Mouse (Mus musculus): ENCODE data around the gene Gm17657. TPM values are rescaled to one million over a fixed set of nuclear protein-coding genes. Genes with fewer than 3 reads are reported as not detected.

The Gm17657 gene
- under 1 TPM in 2 of 3 experiments, not detected in 1; 0.23 to 0.39 TPM for polyA plus RNA-seq (2017; shearing (Covaris generic))

DNA sequence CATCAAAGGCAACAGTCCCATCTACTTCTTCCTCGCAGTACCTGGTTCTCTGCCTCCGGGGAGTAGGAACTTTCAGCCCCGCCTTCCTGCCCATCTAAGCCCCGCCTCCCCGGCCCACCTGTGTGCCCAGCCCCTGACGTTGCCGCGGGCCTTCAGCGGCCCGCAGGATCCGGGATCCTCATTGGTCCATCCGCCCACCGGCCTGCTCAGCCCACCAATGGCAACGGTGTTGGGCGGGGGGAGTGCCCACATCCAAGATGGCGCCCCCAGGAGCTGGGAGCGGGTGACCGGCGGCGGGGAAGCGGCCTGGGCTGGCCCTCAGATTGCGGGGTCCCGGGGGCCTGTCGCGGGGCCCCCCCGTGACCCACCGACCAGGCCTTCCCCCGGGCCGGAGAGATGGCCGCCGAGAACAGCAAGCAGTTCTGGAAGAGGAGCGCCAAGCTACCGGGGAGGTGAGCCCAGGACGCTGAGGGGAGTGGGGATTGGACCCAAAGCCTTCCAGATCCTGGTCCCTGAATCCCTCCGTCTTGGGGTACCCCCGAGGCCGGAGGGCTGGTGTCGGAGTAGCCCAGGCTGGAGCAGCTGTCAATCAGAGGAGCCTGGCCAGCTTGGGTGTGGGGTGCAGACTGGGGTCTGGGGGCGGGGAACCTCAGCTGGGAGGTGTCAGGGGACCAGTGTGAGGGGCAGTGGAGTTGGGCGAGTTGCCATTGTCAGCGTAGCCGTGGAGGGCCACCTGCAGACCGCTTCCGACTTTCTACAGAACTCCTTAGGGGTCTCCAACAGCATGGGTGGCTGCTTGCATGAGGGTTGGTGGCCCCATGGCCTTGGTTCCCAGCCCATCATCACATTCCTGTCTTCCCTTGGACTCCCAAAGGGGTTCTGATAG is at the start of gene Gm17657, which contains the start of gene Tbc1d22b:
Gm17657 (minus strand) TSS at position 96 of the 886 bp plus-strand sequence.
Tbc1d22b (plus strand) TSS at position 243 of the 886 bp plus-strand sequence.
- peak; percentile 90 for ATAC-seq

- ATAC-seq: no peak
Observed at GRCm38 (mm10) chr17:29599051-29599450, 49.6 kb upstream of the Gm17657 start.

GRCm38 (mm10) chr17:29596771-29597132 is 47.3 kb upstream of the Gm17657 start:
- ATAC-seq: no peak

DNA sequence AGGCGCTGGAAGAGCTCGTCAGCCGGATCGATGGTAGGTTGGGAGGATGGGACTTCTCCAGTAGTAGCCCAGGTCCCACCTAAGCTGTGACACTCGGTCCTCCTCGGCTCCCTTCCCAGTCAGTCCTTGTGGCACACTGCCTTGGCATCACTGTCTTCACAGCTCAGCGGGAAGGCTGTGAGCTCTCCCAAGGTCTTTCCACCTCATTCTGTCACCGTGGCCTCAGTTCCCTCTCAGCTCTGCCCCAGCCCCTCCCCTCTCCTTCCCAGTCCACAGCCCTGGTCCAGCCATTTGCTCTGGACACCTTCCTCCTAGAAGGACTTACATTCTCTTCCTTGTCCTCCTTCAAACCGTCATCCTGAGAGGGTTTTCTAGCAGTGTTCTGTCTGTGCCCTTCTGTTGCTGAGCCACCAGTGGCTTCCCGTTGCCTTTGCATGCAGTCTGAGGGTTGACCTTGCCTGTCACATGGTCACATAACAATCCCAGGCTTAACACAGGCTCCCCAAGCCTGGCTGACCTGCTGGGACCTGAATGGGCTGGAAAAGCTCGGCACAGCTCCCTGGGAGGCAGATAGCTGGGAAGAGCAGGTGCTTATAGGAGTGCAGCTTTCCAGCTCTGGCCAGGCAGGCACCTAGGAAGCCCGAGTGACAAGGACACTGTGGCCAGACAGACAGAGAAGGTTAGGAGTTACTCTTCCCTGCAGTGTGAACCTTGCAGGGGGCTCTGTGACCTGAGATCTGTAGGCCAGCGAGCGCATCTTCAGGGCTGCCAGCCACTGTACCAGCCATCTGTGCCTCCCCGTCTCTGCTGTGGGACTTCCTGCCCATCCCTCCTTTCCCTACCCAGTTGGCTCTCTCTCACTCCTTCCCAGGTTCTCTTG is 46.7 kb upstream of the Gm17657 start:
- ATAC-seq: no peak

GRCm38 (mm10) chr17:29589221-29589898 is 39.9 kb upstream of the Gm17657 start:
- ATAC-seq: no peak

- ATAC-seq: no peak
Observed at GRCm38 (mm10) chr17:29586921-29587320, 37.5 kb upstream of the Gm17657 start.

- ATAC-seq: peak; percentile 52
Observed at GRCm38 (mm10) chr17:29585446-29585845, 36.0 kb upstream of the Gm17657 start.

GRCm38 (mm10) chr17:29584737-29585136 is 35.3 kb upstream of the Gm17657 start:
- no peak for ATAC-seq

DNA sequence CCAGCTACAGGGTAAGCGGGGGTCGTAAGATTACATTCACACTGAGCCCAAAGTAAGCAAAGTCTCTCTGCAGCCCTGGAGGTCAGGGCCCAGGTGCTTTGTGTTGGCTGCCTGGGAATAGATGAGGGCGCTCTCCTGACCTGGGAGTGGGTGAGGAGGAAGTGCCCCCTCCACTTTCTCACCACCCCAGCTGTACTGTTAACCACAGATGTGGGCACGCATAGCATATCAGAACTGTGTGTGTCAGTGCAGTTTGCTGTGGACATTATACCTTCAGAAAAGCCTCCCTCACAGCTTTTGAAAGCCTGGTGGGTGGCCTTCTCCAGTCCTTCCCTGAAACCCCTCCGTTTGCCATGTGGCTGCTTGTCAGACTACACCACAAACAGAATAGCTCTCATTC is 34.9 kb upstream of the Gm17657 start:
- no peak for ATAC-seq

DNA sequence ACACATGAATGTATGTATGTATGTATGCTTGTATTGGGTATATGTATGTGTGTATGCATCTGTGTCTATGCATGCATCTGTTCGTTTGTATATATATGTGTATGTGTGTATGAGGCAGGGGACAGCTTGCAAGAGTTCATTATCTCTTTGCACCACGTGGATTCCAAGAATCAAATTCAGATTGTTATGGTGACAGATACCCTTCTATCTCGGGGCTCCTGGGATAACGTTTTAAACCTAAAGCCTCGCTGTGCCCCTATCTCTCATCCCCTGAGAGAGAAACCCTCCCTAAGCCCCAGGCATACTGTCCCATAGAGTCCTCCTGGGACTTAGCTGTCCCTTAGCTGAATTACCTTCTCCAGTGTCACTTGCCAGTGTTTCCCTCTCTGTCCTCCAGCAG is 34.1 kb upstream of the Gm17657 start:
- no peak for ATAC-seq

DNA sequence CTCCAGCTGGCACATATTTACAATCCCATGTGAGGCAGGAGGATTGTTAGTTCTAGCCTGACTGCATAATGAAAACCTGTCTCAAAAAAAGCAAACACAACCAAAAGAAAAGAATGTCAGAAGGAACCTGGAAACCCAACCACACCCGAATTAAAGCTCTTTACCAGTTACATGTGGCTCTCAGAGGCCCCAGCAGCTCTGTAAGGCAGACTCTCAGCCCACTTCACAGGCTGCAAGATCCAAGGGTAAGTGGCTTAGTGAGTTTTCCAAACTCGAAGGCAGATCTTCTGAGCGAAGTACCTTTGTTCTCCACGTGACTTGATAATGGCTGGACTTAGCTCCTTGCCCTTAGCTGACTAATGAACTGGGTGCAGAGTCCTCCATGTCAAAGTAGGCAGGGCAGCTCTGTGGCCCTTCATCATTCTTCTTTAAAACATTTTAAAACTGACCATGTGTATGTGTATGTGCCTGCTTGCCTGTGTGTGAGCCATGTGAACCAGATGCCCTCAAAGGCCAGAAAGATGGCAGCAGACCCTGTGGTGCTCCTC is 30.2 kb upstream of the Gm17657 start:
- no peak for ATAC-seq

GRCm38 (mm10) chr17:29569831-29570230 is 20.4 kb upstream of the Gm17657 start:
- no peak for ATAC-seq

GRCm38 (mm10) chr17:29568435-29568834 is 19.0 kb upstream of the Gm17657 start:
- no peak for ATAC-seq

- ATAC-seq: no peak
Observed at GRCm38 (mm10) chr17:29565521-29565920, 16.1 kb upstream of the Gm17657 start.

- ATAC-seq: no peak
Observed at GRCm38 (mm10) chr17:29558476-29558875, 9.0 kb upstream of the Gm17657 start.

DNA sequence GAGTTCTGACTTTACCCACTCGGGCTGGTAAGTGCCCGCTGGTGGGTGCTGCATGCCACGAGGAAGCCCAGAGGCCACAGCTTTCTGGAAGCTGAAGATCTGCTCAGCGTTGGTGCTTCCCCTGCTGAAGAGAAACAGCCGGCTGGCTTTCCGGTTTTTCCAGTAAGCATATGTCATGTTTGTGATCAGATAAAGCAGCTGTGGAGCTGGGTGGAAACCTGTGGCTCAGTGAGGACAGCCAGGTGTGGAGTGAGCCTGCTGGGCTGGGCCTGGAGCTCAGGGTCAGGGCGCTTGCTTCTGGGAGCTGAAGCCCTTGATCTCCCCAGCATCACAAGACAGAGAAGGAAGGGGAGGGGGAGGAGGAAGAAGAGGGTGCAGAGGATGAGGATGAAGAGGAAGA is 7.5 kb upstream of the Gm17657 start:
- ATAC-seq: no peak

DNA sequence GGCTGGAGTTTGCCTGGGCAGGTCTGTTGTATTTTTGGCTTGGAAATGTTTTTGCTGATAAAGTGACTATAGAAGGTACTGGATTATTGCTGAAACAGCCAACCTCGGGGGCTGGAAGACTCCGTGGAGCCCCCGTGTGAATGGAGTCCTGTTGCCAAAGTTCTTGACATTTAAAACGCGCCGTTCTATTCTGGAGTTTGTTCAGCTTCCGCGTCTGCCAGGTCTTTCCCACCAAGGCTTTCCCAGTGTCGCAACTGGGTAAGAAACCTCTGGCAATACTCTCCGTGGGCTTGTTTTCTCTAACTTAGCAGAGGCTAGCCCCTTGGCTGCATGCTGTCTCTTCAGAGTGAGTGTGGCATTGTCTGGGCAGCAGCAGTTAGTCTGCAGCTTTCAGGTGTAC is 7.0 kb upstream of the Gm17657 start:
- no peak for ATAC-seq

GRCm38 (mm10) chr17:29554176-29554575 is 4.7 kb upstream of the Gm17657 start:
- ATAC-seq: no peak

GRCm38 (mm10) chr17:29552162-29552732 is 2.8 kb upstream of the Gm17657 start, which contains the start of gene Tmem217:
Gene Tmem217 (minus strand): TSS chr17:29552385.
- peak; percentile 53 for ATAC-seq

- ATAC-seq: peak; percentile 51
Observed at GRCm38 (mm10) chr17:29551019-29551418, 1.6 kb upstream of the Gm17657 start.

DNA sequence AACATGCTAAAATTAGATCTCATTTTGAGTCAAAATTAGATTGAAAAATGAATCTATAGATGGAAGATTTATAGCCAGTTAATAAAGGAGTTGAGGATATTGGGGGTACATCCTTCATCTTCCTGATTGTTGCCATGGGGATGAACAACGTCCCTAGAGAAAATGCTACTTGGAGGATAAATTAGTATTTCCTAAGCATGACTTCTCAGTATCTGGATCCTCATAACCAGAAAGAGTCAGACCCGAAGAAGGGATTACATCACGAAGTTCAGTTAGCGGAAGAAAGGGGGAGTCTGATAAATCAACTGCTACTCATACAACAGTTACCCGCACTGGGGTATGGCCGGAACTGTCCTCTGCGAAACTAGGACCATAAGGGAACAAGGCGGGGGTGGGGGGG is 444 bp downstream of the Gm17657 start:
- ATAC-seq: no peak

DNA sequence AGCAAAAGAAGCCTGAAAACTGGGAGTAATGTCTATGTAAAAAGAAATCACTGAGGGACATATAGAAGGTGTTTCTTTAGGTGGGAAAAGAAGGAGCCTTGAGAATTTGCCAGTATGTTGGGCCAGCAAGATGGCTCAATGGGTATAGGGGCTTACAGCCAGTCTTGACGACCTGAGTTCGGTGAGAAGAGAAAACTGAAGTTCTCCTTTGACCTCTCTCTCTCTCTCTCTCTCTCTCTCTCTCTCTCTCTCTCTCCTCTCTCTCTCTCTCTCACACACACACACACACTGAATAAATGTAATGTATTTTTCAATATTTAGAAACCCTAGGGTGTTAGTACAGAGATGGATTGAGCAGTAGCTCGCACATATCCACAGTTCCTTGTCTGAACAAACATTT is 944 bp downstream of the Gm17657 start:
- no peak for ATAC-seq

Data from inflammation-experienced regulatory T-cells, adult 6 months (primary cell).